Mouse (Mus musculus): Measurements from ENCODE around the gene Htatsf1. TPM values are rescaled to one million over a fixed set of nuclear protein-coding genes. Genes with fewer than 3 reads are reported as not detected.

The Htatsf1 gene
- total RNA-seq (2014; fragmentation: Nextera tagmentation) = 53.4 and 58.5 TPM in 2 replicates
- total RNA-seq (2017) = 56.5 and 57.1 TPM in 2 replicates
- polyA plus RNA-seq (2012) = 21.2 and 22.1 TPM in 2 replicates

DNA sequence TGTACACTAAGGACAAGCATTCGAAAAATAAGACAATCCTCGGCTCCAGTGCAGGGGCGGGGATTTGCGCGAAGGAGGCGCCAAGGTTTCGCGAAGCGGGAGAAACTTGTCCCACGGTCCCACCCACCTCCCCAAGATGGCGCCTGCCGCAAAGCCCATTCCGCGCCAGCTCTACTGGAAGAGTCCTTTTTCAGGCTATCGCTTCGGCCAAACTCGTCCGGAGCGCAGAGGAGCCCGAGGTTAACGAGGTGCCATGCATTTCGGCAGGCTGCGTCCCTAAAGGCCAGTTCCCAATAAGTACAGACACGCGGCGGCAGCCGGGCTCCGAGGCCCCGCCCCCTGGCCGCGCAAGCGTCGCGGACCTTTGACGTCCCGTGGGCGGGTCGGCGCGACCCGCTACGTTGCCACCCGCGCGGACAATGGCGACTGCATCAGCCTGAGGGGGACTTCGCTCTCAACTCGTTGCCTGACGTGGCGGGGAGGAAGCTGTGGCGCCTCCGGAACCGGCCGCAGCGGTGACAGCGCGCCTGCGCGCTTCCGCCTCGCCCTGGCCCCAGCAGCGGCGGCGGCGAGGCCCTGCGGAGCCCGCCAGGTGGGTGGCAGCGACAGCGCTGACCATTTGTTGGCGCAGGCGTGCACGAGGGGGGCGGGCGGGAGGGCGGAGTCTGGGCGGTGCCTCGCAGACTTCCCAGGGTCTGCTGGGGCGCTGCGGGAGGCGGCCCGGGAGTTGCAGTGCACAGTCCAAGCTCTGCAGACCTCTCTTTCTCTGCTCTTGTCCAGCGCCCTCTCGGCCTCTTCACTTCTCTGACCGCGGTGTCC lies at the start of gene Htatsf1:
Gene Htatsf1 (plus strand): TSS at position 410 of the 819 bp plus-strand sequence.
- peak; percentile 49 for DNase-seq (ENCODE audit: low spot score)
- Histone ChIP-seq H3K9me3 (replicated peaks) (no peaks in the 10 kb centered on the region), H3K4me1 (ENCODE audit: insufficient read depth, low read depth, low read length) (no peaks in the 10 kb centered on the region; the same call in 1 of the 2 replicates), H3K27me3 (ENCODE audit: insufficient read depth, low read length) (no peaks in the 10 kb centered on the region), H3K4me3 (ENCODE audit: low read depth, low read length) (peak within 1 kb of the TSS; percentile 76), H3K36me3 (replicated peaks) (peaks cover 16% of the 10 kb centered on the region)
- TF ChIP-seq GATA1 (IDR thresholded peaks at IDR 0.05; ENCODE audit: borderline replicate concordance, low read length) (no peak), TAL1 (conservative IDR thresholded peaks at IDR 0.05; ENCODE audit: low read depth, low read length) (no peak), CTCF (IDR thresholded peaks at IDR 0.05; ENCODE audit: low read depth, low read length) (no peak), POLR2AphosphoS5 (IDR thresholded peaks at IDR 0.05; ENCODE audit: insufficient replicate concordance, low read depth, low read length) (no peak), GATA2 (IDR thresholded peaks at IDR 0.05; ENCODE audit: borderline replicate concordance, low read depth, low read length) (no peak)
- ATAC-seq (ENCODE audit: extremely low read depth, insufficient number of reproducible peaks, low FRiP score, poor library complexity, severe bottlenecking) = peak; percentile 79

DNA sequence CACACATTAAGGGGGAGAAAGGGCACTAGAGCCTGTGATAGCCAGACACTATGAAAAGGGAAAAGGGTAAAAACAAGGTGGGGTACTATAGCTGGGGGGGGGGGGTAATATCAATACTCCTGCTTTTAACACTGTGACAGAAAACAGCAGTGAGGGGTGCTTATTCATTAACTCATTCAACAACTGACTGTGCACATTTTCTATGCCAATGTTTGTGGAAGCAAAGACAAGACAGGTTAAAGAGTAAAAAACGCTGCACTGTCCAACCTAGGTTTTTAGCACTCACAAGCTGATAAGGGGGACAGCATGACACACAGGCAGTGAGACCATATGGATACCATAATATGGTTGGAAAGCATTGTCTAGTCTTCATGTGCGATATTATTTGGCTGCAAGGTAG lies 40.5 kb upstream of the Htatsf1 start:
- Histone ChIP-seq H3K4me1 (ENCODE audit: insufficient read depth, low read depth, low read length) (no peaks in the 10 kb centered on the region), H3K27me3 (ENCODE audit: insufficient read depth, low read length) (no peaks in the 10 kb centered on the region), H3K36me3 (replicated peaks) (no peaks in the 10 kb centered on the region), H3K9me3 (replicated peaks) (no peaks in the 10 kb centered on the region), H3K4me3 (ENCODE audit: low read depth, low read length) (no peak overlapping the region)
- DNase-seq (ENCODE audit: low spot score) (no peak), ATAC-seq (ENCODE audit: extremely low read depth, insufficient number of reproducible peaks, low FRiP score, poor library complexity, severe bottlenecking) (no peak)
- TF ChIP-seq POLR2AphosphoS5 (IDR thresholded peaks at IDR 0.05; ENCODE audit: insufficient replicate concordance, low read depth, low read length) (no peak), GATA1 (IDR thresholded peaks at IDR 0.05; ENCODE audit: borderline replicate concordance, low read length) (no peak), CTCF (IDR thresholded peaks at IDR 0.05; ENCODE audit: low read depth, low read length) (no peak), TAL1 (conservative IDR thresholded peaks at IDR 0.05; ENCODE audit: low read depth, low read length) (no peak), GATA2 (IDR thresholded peaks at IDR 0.05; ENCODE audit: borderline replicate concordance, low read depth, low read length) (no peak)

DNA sequence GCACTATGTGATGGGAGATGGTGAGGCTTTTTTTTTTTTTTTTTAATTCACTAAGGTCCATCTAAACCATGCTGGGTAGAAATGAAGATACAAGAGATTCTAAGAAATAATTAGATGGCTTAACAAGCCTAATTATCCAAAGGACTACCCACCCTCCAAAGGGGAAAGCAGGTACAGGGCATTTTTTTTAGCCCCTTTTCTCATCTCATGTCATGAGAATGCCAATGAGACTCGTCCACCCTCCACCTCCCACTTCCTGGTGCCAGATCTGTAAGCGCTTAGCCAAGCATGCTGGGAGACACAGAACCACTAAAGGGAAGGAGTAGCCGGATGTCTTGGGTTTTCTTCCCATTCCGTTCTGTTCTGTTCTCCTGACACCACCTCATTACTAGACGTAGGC lies 10.6 kb upstream of the Htatsf1 start, which contains the start of gene Brs3:
Gene Brs3 (plus strand): TSS at position 301 of the 400 bp plus-strand sequence.
- no peak for DNase-seq (ENCODE audit: low spot score)
- Histone ChIP-seq H3K4me1 (ENCODE audit: insufficient read depth, low read depth, low read length) (no peaks in the 10 kb centered on the region), H3K36me3 (replicated peaks) (no peaks in the 10 kb centered on the region), H3K27me3 (ENCODE audit: insufficient read depth, low read length) (peaks cover 2% of the 10 kb centered on the region; the same call in 1 of the 2 replicates), H3K9me3 (replicated peaks) (no peaks in the 10 kb centered on the region), H3K4me3 (ENCODE audit: low read depth, low read length) (no peak within 1 kb of the TSS)
- TF ChIP-seq GATA2 (IDR thresholded peaks at IDR 0.05; ENCODE audit: borderline replicate concordance, low read depth, low read length) (no peak), TAL1 (conservative IDR thresholded peaks at IDR 0.05; ENCODE audit: low read depth, low read length) (no peak), GATA1 (IDR thresholded peaks at IDR 0.05; ENCODE audit: borderline replicate concordance, low read length) (no peak), CTCF (IDR thresholded peaks at IDR 0.05; ENCODE audit: low read depth, low read length) (no peak), POLR2AphosphoS5 (IDR thresholded peaks at IDR 0.05; ENCODE audit: insufficient replicate concordance, low read depth, low read length) (no peak)
- no peak for ATAC-seq (ENCODE audit: extremely low read depth, insufficient number of reproducible peaks, low FRiP score, poor library complexity, severe bottlenecking)

- H3K4me1 ChIP-seq (ENCODE audit: insufficient read depth, low read depth, low read length) = no peaks in the 10 kb centered on the region
- no peaks in the 10 kb centered on the region for H3K9me3 ChIP-seq (replicated peaks)
- H3K4me3 ChIP-seq (ENCODE audit: low read depth, low read length) = no peak overlapping the region
- no peak for TF ChIP-seq POLR2AphosphoS5 (IDR thresholded peaks at IDR 0.05; ENCODE audit: insufficient replicate concordance, low read depth, low read length)
- no peak for TF ChIP-seq GATA2 (IDR thresholded peaks at IDR 0.05; ENCODE audit: borderline replicate concordance, low read depth, low read length)
- TF ChIP-seq TAL1 (conservative IDR thresholded peaks at IDR 0.05; ENCODE audit: low read depth, low read length) = no peak
- TF ChIP-seq GATA1 (IDR thresholded peaks at IDR 0.05; ENCODE audit: borderline replicate concordance, low read length) = no peak
- TF ChIP-seq CTCF (IDR thresholded peaks at IDR 0.05; ENCODE audit: low read depth, low read length) = no peak
- ATAC-seq (ENCODE audit: extremely low read depth, insufficient number of reproducible peaks, low FRiP score, poor library complexity, severe bottlenecking) (no peak), DNase-seq (ENCODE audit: low spot score) (no peak)
- no peaks in the 10 kb centered on the region for H3K36me3 ChIP-seq (replicated peaks)
- H3K27me3 ChIP-seq (ENCODE audit: insufficient read depth, low read length) = peaks cover 2% of the 10 kb centered on the region; the same call in 1 of the 2 replicates
These were observed 9.5 kb upstream of the Htatsf1 start for GRCm38 (mm10) chrX:57043869-57044268.

DNA sequence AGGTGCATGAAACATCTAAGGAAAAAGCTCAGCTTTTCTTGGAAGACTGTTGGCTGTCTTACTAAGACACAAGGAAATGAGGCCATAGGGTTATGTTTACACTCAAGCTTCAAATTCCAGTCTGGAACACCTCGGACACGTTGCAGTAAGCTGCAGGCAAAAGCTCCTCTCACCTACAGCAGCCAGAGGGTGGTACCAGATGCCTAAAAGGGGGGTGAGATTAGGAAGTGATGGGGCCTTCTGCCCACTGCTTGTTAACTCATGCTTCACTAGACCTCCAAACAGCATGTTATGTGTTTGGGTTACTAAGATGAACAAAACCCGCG lies 572 bp upstream of the Htatsf1 start:
- TF ChIP-seq CTCF (IDR thresholded peaks at IDR 0.05; ENCODE audit: low read depth, low read length) (no peak), POLR2AphosphoS5 (IDR thresholded peaks at IDR 0.05; ENCODE audit: insufficient replicate concordance, low read depth, low read length) (no peak), GATA1 (IDR thresholded peaks at IDR 0.05; ENCODE audit: borderline replicate concordance, low read length) (no peak), GATA2 (IDR thresholded peaks at IDR 0.05; ENCODE audit: borderline replicate concordance, low read depth, low read length) (no peak), TAL1 (conservative IDR thresholded peaks at IDR 0.05; ENCODE audit: low read depth, low read length) (no peak)
- Histone ChIP-seq H3K9me3 (replicated peaks) (no peaks in the 10 kb centered on the region), H3K36me3 (replicated peaks) (peaks cover 14% of the 10 kb centered on the region), H3K27me3 (ENCODE audit: insufficient read depth, low read length) (no peaks in the 10 kb centered on the region), H3K4me3 (ENCODE audit: low read depth, low read length) (peak overlapping the region; percentile 76), H3K4me1 (ENCODE audit: insufficient read depth, low read depth, low read length) (no peaks in the 10 kb centered on the region; the same call in 1 of the 2 replicates)
- DNase-seq (ENCODE audit: low spot score) = no peak
- ATAC-seq (ENCODE audit: extremely low read depth, insufficient number of reproducible peaks, low FRiP score, poor library complexity, severe bottlenecking) = peak; percentile 51

- Histone ChIP-seq H3K4me3 (ENCODE audit: low read depth, low read length) (peak overlapping the region; percentile 76), H3K27me3 (ENCODE audit: insufficient read depth, low read length) (no peaks in the 10 kb centered on the region), H3K9me3 (replicated peaks) (no peaks in the 10 kb centered on the region), H3K36me3 (replicated peaks) (peaks cover 16% of the 10 kb centered on the region), H3K4me1 (ENCODE audit: insufficient read depth, low read depth, low read length) (no peaks in the 10 kb centered on the region; the same call in 1 of the 2 replicates)
- DNase-seq (ENCODE audit: low spot score) (no peak), ATAC-seq (ENCODE audit: extremely low read depth, insufficient number of reproducible peaks, low FRiP score, poor library complexity, severe bottlenecking) (no peak)
- TF ChIP-seq POLR2AphosphoS5 (IDR thresholded peaks at IDR 0.05; ENCODE audit: insufficient replicate concordance, low read depth, low read length) = no peak
These were observed 606 bp downstream of the Htatsf1 start for GRCm38 (mm10) chrX:57053993-57054385.

All from G1E (cell line).